Mouse (Mus musculus) fat pad, adult 2 months (tissue): ENCODE measurements around the gene Sh3pxd2a.
"Not testable (repeated sequence)": the region's sequence is repeated elsewhere in the genome, so short reads cannot be mapped to it uniquely, and the experiment has no call there.

Experiments used
- DNase-seq: peaks from one replicate; pipeline ENCODE4 v3.0.0-alpha.2; 2011; ENCODE audit warnings: low read depth, low spot score; ENCODE audit errors: extremely low read depth

Gene Sh3pxd2a

DNA sequence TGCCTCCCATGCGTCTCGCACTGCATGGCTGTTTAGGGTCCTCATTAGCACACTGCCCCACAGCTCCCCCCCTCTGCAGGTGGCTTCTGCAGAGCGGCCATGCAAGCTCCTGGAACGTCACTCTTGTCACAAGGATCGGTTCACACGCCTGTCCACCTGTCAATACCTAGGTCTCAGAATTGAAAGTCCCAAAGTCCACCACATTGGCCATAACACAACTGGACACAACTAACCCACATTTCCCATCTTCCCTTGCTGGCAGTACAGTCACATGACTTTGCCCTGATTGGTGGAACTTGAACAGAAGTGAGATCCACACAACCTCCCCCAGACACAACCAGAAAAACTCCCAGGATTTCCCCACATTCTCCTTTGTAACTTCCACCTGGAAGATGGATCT lies 53.9 kb downstream of the Sh3pxd2a start:
- DNase-seq, result no peak

DNA sequence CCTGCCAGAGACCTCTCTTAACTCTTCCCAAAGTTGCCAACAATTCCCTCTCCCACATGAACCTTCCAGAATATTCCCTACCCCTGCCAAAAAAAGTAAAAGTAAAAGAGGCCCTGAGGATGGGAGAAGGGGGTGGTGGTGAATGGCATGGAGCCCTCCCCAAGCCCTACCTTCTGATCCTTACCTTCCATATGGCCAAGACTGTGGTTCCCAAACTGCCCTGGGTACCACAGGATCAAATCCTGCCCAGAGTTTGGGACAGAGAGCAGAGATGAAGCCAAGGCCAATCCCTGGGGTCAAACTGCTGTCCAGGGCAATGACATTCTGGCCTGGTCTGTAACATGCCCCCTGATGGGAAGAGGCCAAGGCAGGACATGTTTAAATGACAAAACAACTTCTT lies 55.1 kb downstream of the Sh3pxd2a start:
- no peak for DNase-seq

DNA sequence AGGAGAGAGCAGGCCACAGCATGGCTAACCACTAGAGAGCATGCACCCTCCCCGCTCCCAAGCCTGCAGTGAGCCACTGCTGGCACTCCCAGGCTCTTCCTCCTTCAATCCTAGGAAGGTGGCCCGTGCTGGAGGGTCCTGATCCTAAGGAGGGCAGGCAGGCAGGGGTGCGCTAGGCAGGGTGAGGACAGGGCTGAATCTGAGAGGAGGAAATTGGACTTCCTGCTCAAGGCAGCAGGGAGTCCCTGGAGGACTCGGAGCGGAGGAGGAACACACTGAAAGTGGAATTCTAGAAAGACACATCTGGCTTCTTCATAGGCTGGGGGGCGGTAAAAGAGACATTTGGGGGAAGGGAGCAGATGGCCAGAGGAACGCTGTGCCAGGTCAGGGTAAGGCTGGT lies 55.5 kb downstream of the Sh3pxd2a start:
- no peak for DNase-seq

DNA sequence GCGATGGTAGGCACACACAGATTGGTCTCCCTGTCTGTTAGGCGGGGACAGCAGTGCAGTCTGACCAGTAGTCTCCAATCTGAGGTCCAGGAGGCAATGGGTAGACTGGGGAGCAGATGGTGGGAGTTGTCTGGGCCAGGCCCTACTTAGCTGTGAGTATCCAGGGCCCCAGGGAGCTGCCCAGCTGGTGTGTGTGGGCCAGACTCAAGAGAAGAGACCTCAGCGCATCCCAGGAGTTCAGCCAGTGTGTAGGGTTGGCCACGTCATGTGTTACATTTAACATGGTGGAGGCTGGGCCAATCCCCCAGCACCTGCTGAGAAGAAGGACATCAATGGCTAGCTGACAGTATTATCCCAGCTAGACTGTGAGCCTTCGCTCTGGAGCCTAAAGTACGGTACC lies 56.9 kb downstream of the Sh3pxd2a start:
- no peak for DNase-seq

DNA sequence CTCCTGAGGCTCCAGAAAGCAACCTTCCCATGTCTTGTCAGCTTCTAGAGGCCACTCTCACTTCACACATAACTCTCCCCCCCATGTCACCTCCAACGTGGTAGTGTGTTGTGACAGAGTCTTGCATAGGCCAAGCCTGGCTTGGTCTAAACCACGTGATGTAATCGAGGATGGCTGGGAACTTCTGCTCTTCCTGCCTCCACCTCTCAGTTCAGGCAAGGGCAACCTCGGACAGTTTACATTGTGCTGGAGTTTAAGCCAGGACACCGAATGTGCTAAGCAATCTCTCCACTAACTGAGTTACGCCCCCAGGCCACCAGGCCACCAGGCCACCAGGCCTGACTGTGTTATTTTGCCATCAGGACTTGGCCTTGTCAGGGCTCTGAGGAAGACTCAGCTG lies 57.7 kb downstream of the Sh3pxd2a start:
- DNase-seq, result peak; percentile 37

DNA sequence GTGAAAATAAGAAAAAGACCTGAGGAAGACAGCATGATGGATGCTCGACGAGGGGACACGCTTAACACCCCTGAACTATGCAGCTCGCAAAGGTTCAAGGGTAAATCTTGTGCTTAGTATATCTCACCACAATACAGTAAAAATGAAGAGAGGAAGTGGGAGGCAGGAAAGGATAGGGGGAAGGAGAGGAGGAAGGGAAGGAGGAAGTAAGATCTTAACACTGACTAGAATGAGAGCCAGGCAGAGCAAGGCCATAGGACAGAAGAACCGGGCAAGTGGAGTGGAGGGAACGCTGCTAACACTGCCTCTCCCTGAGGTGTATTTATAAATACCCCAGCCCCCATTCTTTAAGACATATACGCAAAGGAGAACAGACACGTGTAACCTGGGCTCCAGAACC lies 58.7 kb downstream of the Sh3pxd2a start:
- no peak for DNase-seq

DNA sequence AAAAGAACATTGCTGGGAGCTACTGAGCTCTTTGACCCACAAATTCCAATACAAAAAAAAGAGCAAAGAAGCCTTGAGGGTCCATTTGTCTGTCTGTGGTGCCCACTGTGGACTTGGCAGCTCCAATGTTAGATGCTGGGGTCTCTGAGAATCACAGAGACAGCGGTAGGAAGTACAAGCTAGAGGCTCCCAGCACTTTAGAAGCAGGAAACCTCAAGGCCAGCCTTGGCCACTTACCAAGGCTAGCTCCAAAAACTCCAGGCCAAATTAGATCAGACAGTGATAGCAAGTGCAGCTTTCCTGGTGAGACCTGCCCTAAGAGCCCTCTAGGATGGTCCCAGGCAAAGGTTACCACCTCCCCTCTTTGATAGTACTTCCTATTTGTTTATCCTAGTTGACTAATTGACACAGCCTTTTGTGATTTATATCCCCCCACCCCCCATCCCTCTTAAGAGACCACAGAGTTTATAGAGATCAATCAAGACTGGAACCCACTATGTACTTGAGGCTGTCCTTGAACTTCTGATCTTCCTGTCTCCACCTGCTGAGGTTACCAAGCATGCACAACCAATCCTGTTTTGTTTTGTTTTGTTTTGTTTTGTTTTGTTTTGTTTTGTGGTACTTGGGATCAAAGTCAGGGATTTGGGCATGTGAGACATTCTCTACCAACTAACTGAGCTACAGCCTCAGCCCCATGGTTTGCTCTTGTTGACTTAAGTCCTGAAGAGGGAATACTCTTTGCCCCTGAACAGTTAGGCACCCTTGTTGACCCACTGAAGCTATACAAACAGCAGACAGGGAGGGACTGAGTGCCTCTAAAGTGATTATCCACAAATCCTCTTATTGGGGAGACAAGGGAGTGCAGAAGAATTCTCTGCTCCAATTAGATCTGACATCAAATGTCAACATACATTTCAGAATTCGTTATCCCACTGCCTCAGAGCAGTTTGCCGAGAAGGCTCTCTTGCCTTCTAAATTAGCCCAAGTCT lies 60.5 kb downstream of the Sh3pxd2a start:
- DNase-seq, result no peak

DNA sequence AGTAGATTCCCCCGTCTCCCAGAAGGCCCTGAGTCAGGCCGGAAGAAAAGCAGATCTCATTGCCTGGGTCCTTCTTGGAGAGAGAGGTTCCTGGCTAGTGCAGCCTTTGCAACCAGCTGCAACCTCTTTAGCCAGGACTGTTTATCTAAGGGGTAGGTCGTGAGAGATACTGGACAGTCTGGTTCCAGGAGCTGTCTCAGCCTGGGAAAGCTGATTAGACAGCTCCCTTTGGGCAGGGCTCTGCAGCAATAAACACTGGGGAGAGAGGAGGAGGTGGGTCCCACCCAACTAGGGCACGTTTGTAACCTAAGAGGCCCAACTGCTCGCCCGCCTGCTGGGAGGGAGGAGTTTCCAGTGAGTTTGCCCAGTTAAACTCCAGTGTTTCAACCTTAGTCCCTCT lies 61.2 kb downstream of the Sh3pxd2a start:
- DNase-seq, result no peak

DNA sequence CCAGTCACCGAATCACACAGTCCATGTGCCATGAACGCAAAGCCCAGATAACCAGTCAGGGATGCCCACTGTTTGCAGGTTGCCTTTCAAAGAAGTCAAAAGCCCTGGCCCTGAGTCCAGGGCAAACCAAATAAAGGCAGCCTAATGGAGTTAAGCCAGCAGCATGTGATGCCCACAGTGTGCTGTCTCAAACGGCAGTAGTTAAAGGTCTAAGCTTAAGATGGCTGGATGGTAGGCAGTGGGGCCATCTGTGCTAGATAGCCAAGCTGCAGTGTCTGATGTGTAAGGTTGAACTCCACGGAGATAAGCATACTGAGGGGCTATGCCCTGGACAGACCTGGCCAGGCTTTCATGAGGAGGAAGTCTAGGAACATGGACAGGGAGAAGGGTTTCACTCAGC lies 61.7 kb downstream of the Sh3pxd2a start:
- no peak for DNase-seq

DNA sequence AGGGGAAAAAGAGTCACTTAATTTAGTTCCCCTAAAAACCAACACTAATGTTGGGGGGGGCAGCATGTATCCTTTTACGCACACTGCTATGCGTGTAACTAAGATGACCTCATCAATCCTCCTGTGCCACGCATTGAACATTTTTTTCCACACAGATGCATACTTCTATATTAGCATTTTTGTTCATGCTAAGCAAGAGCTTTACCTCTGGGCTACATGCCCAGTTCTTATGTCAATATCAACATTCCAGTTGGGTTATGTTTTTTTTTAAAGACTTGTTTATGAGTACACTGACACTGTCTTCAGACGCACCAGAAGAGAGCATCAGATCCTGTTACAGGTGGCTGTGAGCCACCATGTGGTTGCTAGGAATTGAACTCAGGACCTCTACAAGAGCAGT lies 64.5 kb downstream of the Sh3pxd2a start:
- no peak for DNase-seq

DNA sequence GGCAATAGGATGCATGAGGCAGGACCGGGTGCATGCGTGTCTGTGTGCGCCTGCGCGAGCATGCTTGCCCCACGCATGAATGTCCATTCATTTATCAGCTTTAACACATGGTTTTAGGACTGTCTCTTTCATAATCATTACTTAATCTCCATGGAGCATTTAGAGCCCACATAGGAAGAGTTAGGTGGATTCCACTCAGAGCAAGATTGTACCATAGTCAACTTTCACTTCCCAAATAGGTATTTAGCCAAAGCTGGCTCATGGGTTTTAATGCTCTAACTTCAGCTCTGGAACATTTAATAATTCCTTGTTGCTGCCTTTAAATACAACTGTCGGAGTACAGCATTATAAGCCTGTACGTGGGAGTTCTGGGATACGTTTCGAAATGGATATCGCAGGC lies 65.2 kb downstream of the Sh3pxd2a start:
- DNase-seq, result no peak

DNA sequence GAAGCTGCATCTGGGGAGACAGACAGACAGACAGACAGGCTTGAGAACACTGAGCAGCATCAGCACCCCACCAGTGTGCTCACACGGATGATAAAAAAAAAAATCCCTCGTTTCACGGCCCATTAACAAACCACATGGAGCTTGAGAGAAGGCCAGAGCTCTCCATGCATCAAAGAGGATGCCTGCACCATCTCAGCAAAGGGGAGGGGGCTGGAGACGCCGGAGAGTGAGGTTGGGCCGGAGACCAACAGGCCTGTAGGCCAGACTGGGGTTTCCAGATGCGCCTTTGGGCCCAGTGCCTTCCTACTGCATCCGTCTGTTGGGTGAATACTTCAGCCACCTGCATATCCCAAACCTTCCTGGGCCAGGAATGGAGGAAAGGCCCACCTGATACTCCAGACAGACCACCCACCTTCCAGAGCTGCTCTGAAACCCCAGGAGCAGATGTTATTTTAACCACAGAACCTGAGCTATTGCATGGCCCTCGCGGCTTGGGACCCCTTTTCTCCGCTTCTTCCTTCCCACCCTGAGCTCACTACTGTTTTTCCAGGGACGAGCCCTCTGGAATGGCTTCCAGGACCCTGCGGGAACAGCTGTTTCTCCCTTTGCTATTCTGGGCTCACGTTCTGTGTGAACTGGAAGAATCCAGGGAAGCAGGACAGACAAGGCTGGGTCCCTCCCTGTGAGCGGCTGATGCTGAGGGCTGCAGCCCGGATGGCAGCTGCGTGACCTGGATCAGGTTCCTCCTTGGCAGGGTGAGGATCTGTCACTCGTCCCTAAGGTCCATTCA lies 66.1 kb downstream of the Sh3pxd2a start:
- no peak for DNase-seq

DNA sequence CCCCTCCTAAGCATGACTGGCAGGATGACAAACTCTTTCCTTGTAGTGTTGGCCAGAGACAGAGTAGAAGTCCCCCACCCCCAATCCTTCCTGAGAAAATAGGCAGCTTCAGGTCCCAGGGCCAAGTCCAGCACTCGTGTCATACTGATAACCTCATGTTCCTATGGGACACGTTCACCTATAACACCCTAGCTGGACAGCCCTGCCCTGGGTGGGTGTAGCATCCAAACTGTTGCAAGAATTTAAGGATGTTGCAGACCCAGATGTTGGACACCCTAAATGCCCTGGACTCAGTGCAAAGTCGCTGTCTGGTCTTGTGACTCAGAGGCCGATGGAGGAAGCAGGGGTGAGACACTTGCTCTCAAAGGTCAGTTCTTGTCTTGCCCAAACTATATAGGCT lies 68.9 kb downstream of the Sh3pxd2a start:
- DNase-seq, result no peak

DNA sequence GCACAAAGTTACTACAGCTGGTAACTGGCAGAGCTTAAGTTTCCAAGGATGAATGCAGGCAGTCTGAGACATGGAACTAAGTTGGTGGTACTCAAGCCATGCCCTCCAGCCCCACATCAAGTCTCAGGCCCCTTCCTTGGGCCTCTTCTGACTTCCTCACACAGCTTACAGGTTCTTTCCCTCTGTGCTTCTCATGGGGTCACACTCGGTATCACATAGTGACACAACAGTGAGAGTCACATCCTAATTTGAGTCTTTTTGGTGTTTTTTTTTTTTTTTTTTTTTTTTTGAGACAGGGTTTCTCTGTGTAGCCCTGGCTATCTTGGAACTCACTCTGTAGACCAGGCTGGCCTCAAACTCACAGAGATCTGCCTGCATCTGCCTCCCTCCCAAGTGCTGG lies 69.4 kb downstream of the Sh3pxd2a start:
- DNase-seq, result not testable (repeated sequence)

DNA sequence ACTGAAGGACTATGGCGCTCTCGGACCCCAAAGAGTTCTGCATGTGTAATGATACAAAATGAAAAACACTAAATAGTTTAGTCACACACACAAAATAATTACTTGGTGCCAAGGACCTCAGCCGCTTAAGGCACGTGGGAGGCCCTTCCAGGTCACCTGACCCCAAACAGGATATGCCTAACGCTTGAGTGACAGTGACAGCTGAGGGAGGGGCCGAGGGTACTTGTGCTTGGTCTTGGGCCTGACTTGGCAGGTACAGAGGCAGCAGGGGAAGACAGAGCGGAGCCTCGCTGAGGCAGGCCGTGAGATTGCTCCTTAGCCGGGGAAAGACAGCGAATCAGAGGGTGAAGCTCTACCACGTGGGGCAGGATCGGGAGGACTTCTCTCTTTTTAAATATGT lies 73.3 kb downstream of the Sh3pxd2a start:
- no peak for DNase-seq

DNA sequence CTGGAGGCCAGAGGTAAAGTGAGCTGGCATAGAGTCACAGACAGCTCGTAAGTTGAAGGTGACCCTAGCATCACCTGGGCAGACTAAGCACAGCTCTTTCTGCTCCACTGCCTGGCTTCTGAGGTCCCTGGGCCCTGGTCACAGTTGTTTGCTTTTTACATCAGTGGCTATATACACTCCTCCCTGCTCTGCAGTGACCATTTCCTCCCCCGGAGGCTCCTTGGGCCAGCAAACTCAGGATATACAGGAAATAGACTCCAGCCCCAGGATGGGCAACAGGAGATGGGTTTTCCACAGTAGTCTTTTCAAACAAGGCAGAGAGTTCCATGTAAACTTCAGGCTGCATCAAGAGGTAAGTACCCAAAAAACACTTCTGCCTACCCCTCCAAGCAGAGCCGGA lies 76.3 kb downstream of the Sh3pxd2a start:
- DNase-seq, result no peak

DNA sequence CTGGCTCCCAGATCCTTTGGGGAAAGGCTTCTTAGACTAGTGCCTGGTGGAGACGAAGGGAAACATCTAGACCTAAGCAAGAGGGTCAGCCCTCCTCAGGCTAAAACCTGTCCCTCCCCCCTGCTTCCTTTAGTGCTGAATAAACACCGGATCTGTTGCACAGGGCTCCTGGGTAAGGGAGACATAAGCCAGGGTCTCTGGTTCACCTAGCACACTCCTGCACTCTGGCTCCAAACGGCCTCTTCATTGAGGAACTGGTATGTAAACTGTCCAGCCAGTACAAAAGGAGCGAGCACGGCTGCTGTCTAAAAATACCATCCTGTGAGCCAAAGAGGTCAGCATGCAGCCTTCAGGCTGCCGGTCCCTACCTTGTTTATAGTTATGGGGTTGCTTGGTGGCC lies 76.8 kb downstream of the Sh3pxd2a start:
- DNase-seq, result no peak

DNA sequence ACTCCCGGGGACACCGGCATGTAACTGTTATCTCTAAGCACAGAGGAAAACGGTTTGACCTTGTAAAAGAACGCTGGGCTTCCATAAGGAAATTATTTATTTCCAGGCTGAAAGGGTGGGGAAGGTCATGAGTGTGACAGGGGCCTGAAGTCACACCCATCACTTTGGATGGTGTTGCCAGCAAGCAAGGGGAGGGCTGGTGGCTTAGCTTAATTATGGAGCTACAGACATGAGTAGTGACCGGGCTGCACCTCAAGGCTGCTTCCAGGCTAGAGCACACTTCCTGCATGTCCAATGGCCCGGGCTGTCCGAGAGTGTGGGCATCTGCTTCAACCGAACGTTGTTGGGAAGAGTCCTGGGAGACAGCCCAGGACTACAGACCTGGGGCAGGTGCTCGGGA lies 78.2 kb downstream of the Sh3pxd2a start:
- no peak for DNase-seq

DNA sequence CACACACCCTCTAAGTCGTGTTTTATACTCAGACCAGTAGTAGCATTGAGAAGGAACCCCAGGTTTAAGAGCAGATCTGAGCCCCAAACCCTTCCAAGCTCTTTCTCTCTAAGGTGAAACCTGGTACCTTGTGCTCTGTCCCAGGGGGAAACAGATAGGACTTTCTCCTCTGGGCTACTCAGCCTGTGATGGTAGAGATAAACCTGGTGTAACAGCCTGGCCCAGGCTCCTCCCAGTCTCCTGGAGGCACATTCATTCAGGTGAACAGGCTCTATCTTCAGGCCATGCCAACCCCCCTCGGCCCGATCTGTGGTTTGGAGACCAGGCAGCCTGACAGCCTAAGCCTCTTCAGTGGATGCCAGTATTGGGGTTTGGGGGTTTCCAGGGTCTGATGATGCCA lies 79.6 kb downstream of the Sh3pxd2a start:
- no peak for DNase-seq

DNA sequence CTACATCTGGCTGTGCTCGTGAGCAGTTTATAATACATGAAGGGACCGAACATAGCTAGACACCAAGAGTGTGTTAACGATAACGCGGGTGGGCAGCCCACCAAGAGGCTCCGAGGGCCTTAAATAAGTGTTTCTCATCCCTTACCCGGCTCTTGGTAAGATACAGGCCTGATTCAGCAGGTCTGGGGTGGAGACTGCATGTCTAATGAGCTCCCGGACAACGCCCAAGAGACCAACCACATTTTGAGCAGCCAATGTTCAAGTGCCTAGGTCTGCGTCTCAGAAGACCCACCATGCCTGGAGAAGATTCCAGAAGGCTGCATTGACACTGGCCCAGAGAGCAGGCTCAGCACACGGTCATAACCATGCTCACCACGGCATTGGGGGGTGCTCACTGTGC lies 80.2 kb downstream of the Sh3pxd2a start:
- DNase-seq, result no peak

DNA sequence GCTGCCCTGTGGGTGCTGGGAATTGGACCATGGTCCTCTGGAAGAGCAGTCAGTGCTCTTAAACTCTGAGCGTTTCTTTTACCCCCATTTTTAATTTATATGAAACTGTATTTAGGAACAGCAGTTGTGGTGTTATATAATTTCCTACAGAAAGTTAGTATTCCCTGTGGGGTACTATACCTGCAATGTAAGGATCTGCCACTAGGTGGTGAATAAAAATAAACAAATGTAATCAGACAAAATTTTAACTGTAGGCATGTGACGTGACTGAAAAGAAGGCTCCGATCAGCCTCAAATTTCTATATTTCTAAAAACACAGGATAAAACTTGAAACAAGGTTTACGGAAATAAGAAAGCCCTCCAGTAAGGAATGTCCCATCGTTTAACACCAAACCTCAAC lies 81.9 kb downstream of the Sh3pxd2a start:
- no peak for DNase-seq

DNA sequence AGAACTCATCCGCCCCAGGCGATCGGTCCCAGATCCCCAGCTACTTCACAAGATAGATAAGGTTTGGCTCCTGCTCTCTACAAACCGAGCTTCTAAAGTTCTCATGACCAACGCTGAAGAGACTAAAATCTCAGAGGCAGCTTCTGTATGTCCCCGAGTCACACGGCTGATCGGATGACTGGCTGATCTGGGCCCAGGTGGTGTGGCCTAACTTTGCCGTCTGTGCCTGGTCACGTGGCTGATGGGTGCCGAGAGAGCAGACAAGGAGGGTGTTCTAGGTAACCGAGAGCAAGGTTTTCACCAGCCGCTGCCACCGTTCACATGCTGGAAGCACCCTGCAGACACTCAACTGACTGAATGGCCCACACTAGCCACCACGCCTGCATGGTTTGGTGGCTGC lies 83.2 kb downstream of the Sh3pxd2a start:
- DNase-seq, result no peak
